Mouse (Mus musculus) megakaryocyte, embryonic 14.5 days (primary cell): Measurements from ENCODE around the gene Wdr20rt. TPM values are rescaled to one million over a fixed set of nuclear protein-coding genes. Genes with fewer than 3 reads are reported as not detected.
"Not testable (repeated sequence)": the region's sequence is repeated elsewhere in the genome, so short reads cannot be mapped to it uniquely, and the experiment has no call there.

ENCODE experiments used
- H3K27me3 ChIP-seq: replicated peaks from 2 replicates; pipeline ENCODE3; 2012; ENCODE audit warnings: inconsistent platforms
- H3K36me3 ChIP-seq: replicated peaks from 2 replicates; pipeline ENCODE3; 2012; ENCODE audit warnings: low read length, inconsistent platforms, mixed read lengths
- H3K4me1 ChIP-seq: 2 replicates; pipeline ENCODE4 v1.6.1; 2012; ENCODE audit warnings: inconsistent platforms
- H3K4me3 ChIP-seq: replicated peaks from 2 replicates; pipeline ENCODE3; 2012; ENCODE audit warnings: moderate library complexity, mild to moderate bottlenecking, inconsistent platforms
- H3K9me3 ChIP-seq: 2 replicates; pipeline ENCODE4 v1.6.1; 2012; ENCODE audit warnings: inconsistent platforms
- FLI1 ChIP-seq: IDR thresholded peaks from 2 replicates; pipeline ENCODE4 v1.6.1; 2012; ENCODE audit warnings: low read length, inconsistent platforms, mixed read lengths
- GATA1 ChIP-seq: IDR thresholded peaks from 3 replicates; pipeline ENCODE4 v1.6.1; 2012; ENCODE audit warnings: mixed read lengths, low read length, inconsistent platforms, borderline replicate concordance
- polyA plus RNA-seq: library from polyadenylated mRNA; stranded (reverse); fragments of >175 nt; gene quantifications from 2 replicates; pipeline ENCODE4 v1.2.3, GENCODE M21; 2012; ENCODE audit warnings: low replicate concordance; ENCODE audit not compliant: insufficient read depth

Wdr20rt gene
- polyA plus RNA-seq = not detected in 2 replicates

GRCm38 (mm10) chr12:65225467-65225945, at the start of gene Wdr20rt:
Wdr20rt (plus strand) TSS chr12:65225517.
- no peaks in the 10 kb centered on the region for H3K27me3 ChIP-seq
- no peak within 1 kb of the TSS for H3K4me3 ChIP-seq
- TF ChIP-seq GATA1 (no peak), FLI1 (no peak)
- no peaks in the 10 kb centered on the region for H3K4me1 ChIP-seq
- peaks cover 18% of the 10 kb centered on the region for H3K9me3 ChIP-seq
- H3K36me3 ChIP-seq = no peaks in the 10 kb centered on the region

DNA sequence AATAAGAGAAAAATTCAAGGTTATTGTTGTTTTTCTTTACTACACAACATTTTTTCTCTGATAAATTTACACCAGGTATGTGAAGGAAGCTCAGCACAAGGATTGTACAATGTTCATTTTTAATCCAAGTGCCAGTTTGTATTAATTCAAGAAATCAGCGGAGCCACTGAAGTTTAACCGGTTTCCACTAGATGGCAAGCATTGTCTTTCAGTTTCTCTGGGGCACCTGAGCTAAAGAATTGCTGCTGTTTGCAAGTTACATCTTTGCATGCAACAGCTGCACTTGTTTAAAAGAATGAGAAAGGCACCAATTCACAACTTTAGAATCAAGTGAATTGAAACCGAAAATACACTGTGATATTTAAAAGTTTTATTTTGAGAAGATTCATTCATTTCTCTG, 38.0 kb upstream of the Wdr20rt start:
- Histone ChIP-seq H3K27me3 (no peaks in the 10 kb centered on the region), H3K36me3 (no peaks in the 10 kb centered on the region), H3K4me1 (0 out of 2 replicates have a peak, but pooled peaks cover 7% of the 10 kb centered on the region), H3K4me3 (no peak overlapping the region), H3K9me3 (no peaks in the 10 kb centered on the region)
- no peak for TF ChIP-seq FLI1
- TF ChIP-seq GATA1 = no peak

DNA sequence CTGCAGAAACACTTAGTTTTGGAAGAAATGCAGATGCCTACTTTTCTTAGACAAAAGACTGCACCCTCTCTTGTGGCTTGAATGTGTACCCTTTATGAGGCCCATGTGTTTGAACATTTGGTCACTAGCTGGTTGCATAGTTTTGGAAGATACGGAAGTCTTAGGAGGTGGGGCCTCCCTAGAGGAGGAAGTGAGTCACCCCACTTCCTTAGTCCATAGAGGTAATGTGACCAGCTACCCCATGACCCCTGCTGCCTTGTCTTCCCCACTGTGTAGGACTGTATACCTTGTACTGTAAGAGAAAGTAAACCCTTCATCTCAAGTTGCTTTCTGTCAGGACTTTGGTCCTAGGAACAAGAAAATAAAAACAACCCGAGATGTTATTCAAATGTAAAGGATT, 36.1 kb upstream of the Wdr20rt start:
- no peak for TF ChIP-seq GATA1
- TF ChIP-seq FLI1 = no peak
- Histone ChIP-seq H3K4me1 (0 out of 2 replicates have a peak, but pooled peaks cover 7% of the 10 kb centered on the region), H3K27me3 (no peaks in the 10 kb centered on the region), H3K36me3 (no peaks in the 10 kb centered on the region), H3K9me3 (no peaks in the 10 kb centered on the region), H3K4me3 (no peak overlapping the region)

DNA sequence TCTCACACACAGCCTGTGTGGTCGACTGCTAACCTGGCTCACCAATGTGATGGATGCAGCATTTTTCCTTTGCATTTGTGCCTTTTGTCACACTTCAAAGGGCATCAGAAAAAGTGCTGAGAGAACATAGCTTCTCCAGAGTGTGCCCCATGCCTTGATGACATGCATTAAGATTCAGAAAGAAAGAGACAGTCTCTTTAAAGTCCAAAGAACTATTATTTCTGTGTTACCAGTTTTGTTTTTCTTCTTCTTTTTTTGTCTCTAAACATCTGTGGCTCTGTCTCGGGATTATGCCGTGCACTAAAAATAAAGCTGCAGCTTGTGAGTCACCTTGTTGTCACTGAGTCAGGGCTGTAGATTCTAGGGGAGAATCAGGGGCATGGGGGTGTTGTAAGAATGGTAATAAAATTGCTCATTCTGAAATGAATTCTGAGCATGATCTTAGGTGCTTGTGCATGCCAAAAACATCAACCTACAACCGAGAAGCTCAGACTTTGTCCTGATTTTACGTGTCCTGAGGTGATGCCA, 31.2 kb upstream of the Wdr20rt start:
- Histone ChIP-seq H3K4me1 (0 out of 2 replicates have a peak, but pooled peaks cover 3% of the 10 kb centered on the region), H3K9me3 (no peaks in the 10 kb centered on the region), H3K36me3 (no peaks in the 10 kb centered on the region), H3K4me3 (no peak overlapping the region), H3K27me3 (no peaks in the 10 kb centered on the region)
- TF ChIP-seq FLI1 = no peak

DNA sequence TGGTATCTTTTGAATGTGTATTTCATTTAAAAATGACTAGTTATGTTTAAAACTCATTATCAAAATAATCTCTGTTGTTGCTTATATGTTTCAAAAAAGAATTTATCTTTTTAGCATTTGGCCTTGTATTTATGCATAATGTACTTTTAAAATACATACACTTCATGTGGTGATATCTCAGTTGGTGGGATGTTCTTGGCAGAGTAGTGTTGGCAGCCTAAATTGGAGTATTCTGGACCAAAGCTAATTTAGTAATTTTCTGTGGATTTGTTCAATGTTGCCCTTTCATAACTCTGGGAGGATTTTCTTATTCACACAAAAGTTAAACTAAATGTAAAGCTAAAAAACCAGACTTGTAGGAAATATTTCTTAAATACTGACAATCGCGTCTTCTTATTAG, 23.5 kb upstream of the Wdr20rt start:
- Histone ChIP-seq H3K27me3 (no peaks in the 10 kb centered on the region), H3K4me1 (no peaks in the 10 kb centered on the region), H3K9me3 (0 out of 2 replicates have a peak, but pooled peaks cover under 1% of the 10 kb centered on the region), H3K4me3 (no peak overlapping the region), H3K36me3 (no peaks in the 10 kb centered on the region)
- no peak for TF ChIP-seq FLI1
- no peak for TF ChIP-seq GATA1

DNA sequence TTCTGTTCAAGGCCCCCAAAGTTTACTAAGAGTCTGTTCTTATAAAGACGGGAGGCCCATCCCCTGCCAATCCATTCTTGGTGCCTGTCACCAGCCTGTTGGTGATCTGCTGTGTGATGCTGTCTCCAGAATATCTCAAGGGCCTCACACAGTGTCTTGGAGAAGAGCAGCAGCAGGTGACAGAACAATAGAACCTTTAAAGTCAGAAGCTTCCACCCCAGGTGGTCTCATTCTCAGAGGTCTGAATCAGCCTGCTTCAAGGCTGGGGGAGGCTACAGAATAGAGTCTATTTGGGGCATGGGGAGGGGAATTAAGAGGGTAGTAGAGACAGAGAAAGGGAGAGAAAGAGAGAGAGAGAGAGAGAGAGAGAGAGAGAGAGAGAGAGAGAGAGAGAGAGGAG, 18.9 kb upstream of the Wdr20rt start:
- Histone ChIP-seq H3K36me3 (no peaks in the 10 kb centered on the region), H3K9me3 (0 out of 2 replicates have a peak, but pooled peaks cover 11% of the 10 kb centered on the region), H3K4me1 (no peaks in the 10 kb centered on the region), H3K27me3 (no peaks in the 10 kb centered on the region), H3K4me3 (no peak overlapping the region)
- no peak for TF ChIP-seq GATA1
- no peak for TF ChIP-seq FLI1

- H3K27me3 ChIP-seq = no peaks in the 10 kb centered on the region
- no peaks in the 10 kb centered on the region for H3K36me3 ChIP-seq
- H3K4me3 ChIP-seq = no peak overlapping the region
- H3K9me3 ChIP-seq = peaks cover 4% of the 10 kb centered on the region; the same call in 1 of the 2 replicates
- H3K4me1 ChIP-seq = peaks cover 4% of the 10 kb centered on the region; the same call in 1 of the 2 replicates
- no peak for TF ChIP-seq FLI1
- no peak for TF ChIP-seq GATA1
Measured at GRCm38 (mm10) chr12:65216404-65216840, 8.9 kb upstream of the Wdr20rt start.

DNA sequence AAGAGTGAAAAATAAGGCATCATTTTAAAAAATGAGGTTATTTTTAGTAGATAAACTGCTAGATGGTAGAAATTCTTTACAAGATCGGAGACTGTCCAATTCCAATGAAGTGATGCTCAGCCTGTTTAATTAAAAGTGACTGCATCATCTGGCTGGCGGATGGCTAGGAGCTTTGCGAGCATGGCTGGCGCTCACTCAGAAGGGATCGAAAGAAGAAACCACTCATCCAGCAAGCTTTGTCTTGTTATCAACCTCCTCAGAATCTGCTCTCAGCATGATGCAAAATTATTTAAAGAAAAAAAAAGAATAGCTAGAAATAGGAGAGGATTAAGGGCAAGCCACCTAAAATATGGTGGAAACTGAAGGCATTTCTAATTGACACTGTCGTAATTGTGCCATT, 3.3 kb downstream of the Wdr20rt start:
- H3K27me3 ChIP-seq = no peaks in the 10 kb centered on the region

GRCm38 (mm10) chr12:65229041-65229440, 3.7 kb downstream of the Wdr20rt start:
- no peaks in the 10 kb centered on the region for H3K4me1 ChIP-seq
- H3K4me3 ChIP-seq = no peak overlapping the region
- TF ChIP-seq GATA1 = no peak
- no peak for TF ChIP-seq FLI1
- peaks cover 21% of the 10 kb centered on the region for H3K9me3 ChIP-seq
- no peaks in the 10 kb centered on the region for H3K36me3 ChIP-seq
- H3K27me3 ChIP-seq = no peaks in the 10 kb centered on the region

More for the DNA sequence above, 3.3 kb downstream of the Wdr20rt start:
- Histone ChIP-seq H3K9me3 (peaks cover 21% of the 10 kb centered on the region), H3K36me3 (no peaks in the 10 kb centered on the region), H3K4me1 (no peaks in the 10 kb centered on the region), H3K4me3 (no peak overlapping the region)
- TF ChIP-seq FLI1 = no peak
- no peak for TF ChIP-seq GATA1

DNA sequence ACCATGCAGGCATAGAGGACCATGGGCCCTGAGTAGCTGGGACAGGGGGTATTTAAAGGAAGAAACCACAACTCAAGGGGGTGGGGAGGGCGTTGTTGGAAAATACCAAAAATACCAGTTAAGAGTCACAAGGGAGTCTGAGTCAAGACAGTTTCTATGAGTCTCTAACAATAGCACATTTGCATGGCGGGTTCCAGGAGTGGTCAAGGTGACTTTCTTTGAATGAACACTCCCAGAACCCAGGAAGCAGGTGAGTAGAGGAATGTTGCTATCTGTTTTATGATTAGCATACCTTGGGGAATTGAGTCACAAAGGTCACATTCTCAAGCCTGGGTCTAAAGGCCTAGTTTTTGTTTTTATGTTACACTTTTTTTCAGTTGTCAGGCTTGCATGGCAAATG, 7.5 kb downstream of the Wdr20rt start:
- H3K27me3 ChIP-seq, H3K36me3 ChIP-seq, H3K4me3 ChIP-seq, H3K4me1 ChIP-seq, H3K9me3 ChIP-seq: not testable (repeated sequence)

DNA sequence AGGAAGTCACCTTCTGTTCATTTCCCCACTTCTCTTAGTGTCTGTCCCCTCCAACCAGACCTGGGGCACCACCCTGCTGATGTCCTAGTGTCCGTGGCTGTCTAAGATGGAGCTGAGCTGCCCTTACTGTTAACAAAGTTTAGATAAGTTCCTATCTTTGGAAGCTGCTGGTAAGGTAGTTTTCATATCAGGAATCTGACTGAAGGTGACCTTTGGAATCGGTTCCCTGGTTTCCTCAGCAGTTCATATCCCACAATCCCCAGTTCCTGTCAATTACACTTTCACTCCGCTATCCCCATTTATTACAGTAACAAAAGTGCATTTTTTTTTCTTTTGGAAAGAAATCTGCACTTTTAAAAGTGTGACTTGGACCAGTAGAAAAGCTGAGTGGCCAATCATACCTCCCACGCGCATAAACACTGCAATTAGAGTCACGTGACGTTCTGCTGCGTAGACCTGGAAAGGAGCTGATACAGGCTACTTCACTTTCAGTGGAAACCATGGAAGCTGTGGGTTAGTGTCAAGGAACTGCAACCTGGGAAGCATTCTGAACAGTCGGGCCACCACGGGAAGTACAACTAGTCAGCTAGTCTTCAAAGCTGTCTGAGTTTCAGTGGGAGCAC, 24.9 kb downstream of the Wdr20rt start:
- Histone ChIP-seq H3K9me3 (no peaks in the 10 kb centered on the region), H3K27me3 (no peaks in the 10 kb centered on the region), H3K4me1 (no peaks in the 10 kb centered on the region), H3K36me3 (no peaks in the 10 kb centered on the region), H3K4me3 (no peak overlapping the region)
- no peak for TF ChIP-seq FLI1
- no peak for TF ChIP-seq GATA1
